Mouse (Mus musculus): ENCODE data around the gene Pabpc1l.
A peak's percentile ranks its signal among the peaks of the same experiment; 100 is the strongest.

The Pabpc1l gene

GRCm38 (mm10) chr2:164025150-164025549 is at the start of gene Pabpc1l:
TSS of gene Pabpc1l (plus strand) at chr2:164025450.
- no peak for DNase-seq

GRCm38 (mm10) chr2:163976448-163976847 is 48.8 kb upstream of the Pabpc1l start:
- no peak for DNase-seq

- DNase-seq, result no peak
Measured at GRCm38 (mm10) chr2:163987233-163987632, 38.0 kb upstream of the Pabpc1l start.

GRCm38 (mm10) chr2:163992871-163993270 is 32.4 kb upstream of the Pabpc1l start:
- DNase-seq, result no peak

- no peak for DNase-seq
Measured at GRCm38 (mm10) chr2:163994654-163994976, 30.6 kb upstream of the Pabpc1l start, which contains the start of gene Ywhab. TSS of gene Ywhab (plus strand) at chr2:163994960.

GRCm38 (mm10) chr2:163994977-163995862 is 30.0 kb upstream of the Pabpc1l start:
- DNase-seq, result peak; percentile 94

GRCm38 (mm10) chr2:163996275-163996674 is 29.0 kb upstream of the Pabpc1l start:
- DNase-seq, result no peak

GRCm38 (mm10) chr2:163996899-163997298 is 28.4 kb upstream of the Pabpc1l start:
- DNase-seq, result no peak

GRCm38 (mm10) chr2:163998981-163999380 is 26.3 kb upstream of the Pabpc1l start:
- DNase-seq, result no peak

GRCm38 (mm10) chr2:164002637-164003036 is 22.6 kb upstream of the Pabpc1l start:
- no peak for DNase-seq

- DNase-seq, result no peak
Measured at GRCm38 (mm10) chr2:164004503-164004902, 20.7 kb upstream of the Pabpc1l start.

- peak; percentile 55 for DNase-seq
Measured at GRCm38 (mm10) chr2:164006932-164007331, 18.3 kb upstream of the Pabpc1l start.

GRCm38 (mm10) chr2:164007547-164007946 is 17.7 kb upstream of the Pabpc1l start:
- DNase-seq, result no peak

- DNase-seq, result no peak
Measured at GRCm38 (mm10) chr2:164007987-164008545, 17.2 kb upstream of the Pabpc1l start.

GRCm38 (mm10) chr2:164009227-164009626 is 16.0 kb upstream of the Pabpc1l start:
- no peak for DNase-seq

GRCm38 (mm10) chr2:164010496-164010895 is 14.8 kb upstream of the Pabpc1l start:
- no peak for DNase-seq

- no peak for DNase-seq
Measured at GRCm38 (mm10) chr2:164010944-164011343, 14.3 kb upstream of the Pabpc1l start.

- no peak for DNase-seq
Measured at GRCm38 (mm10) chr2:164015304-164015703, 9.9 kb upstream of the Pabpc1l start.

GRCm38 (mm10) chr2:164018910-164019309 is 6.3 kb upstream of the Pabpc1l start:
- DNase-seq, result no peak

- no peak for DNase-seq
Measured at GRCm38 (mm10) chr2:164019943-164020342, 5.3 kb upstream of the Pabpc1l start.

- DNase-seq, result no peak
Measured at GRCm38 (mm10) chr2:164022104-164022503, 3.1 kb upstream of the Pabpc1l start.

- no peak for DNase-seq
Measured at GRCm38 (mm10) chr2:164031147-164031546, 5.9 kb downstream of the Pabpc1l start.

GRCm38 (mm10) chr2:164032973-164033372 is 7.7 kb downstream of the Pabpc1l start:
- no peak for DNase-seq

GRCm38 (mm10) chr2:164036520-164037019 is 11.3 kb downstream of the Pabpc1l start:
- DNase-seq, result peak; percentile 58
